In the genomic region with DNA sequence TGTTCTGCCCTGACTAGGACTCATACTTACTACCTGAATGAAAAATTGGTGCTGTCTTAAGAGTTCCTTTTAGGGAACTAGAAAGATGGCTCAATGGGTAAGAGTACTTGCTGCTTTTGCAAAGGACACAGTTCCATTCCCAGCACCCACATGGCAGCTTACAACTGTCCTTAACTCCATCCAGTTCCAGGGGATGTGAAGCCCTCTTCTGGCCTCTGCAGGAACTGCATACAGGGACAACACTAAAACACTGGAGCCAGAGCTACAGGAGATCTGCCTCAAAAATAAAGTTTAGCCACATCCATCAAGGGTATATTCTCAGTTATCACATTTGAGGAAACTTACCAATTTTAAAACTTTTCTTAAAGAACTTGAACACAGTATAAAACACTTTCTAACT, we compare ENCODE assay signal across 9 mouse cellular contexts. TPM values are rescaled to one million over a fixed set of nuclear protein-coding genes. Genes with fewer than 3 reads are reported as not detected.
DNase-seq lines count a peak whose midpoint lies in the region; TF ChIP-seq lines count a peak whose summit lies in the region.
"Had no signal": no experiment of that assay in that cellular context is flagged by ENCODE, and none has a peak within 500 bp of the region (broad histone marks: within the 10 kb centered on the region; RNA-seq: fewer than 3 reads in every experiment).

No protein-coding gene starts in this region.

- no peak for TF ChIP-seq POLR2A in liver, adult 2 months (IDR thresholded peaks at IDR 0.05; ENCODE audit: extremely low read depth, insufficient read depth, low read length)

- H3K9ac ChIP-seq in liver, adult 2 months (ENCODE audit: low read depth, low read length), result no peak overlapping the region

- no peak overlapping the region for H3K4me3 ChIP-seq in liver, adult 2 months (ENCODE audit: insufficient read depth, low read depth, low read length)

- H3K79me2 ChIP-seq in liver, adult 2 months (ENCODE audit: control insufficient read depth, insufficient read depth, low read length), result peaks cover 76% of the 10 kb centered on the region

- peak; percentile 32 to 51 for DNase-seq in adrenal gland, postnatal 36 days
- DNase-seq in adrenal gland, adult 8-10 months, result no peak
- peak; percentile 60 for DNase-seq in testis, postnatal 10 days (ENCODE audit: low spot score)
- DNase-seq in testis, postnatal 14 days (ENCODE audit: low spot score), result no peak
- no peak for DNase-seq in liver, adult 2 months (ENCODE audit: extremely low read depth, low read depth, low spot score)
- DNase-seq in thymus, postnatal 25 days, result peak; percentile 57
- no peak for DNase-seq in right cerebral cortex, adult 2 months (ENCODE audit: low spot score in 2 of 2)
- DNase-seq in right cerebral cortex, postnatal 36 days (ENCODE audit: low spot score in 2 of 2), result no peak

- H3K4me1 ChIP-seq in liver, adult 2 months (ENCODE audit: control insufficient read depth, insufficient read depth, low read length), result peaks cover 49% of the 10 kb centered on the region

- TF ChIP-seq CTCF in liver, adult 2 months (IDR thresholded peaks at IDR 0.05; ENCODE audit: low read depth, low read length), result peak; percentile 57; the same call in 1 of the 2 replicates

- H3K36me3 ChIP-seq in liver, adult 2 months (ENCODE audit: control insufficient read depth, insufficient read depth, low read length), result peaks cover 11% of the 10 kb centered on the region; the same call in 1 of the 2 replicates

- H3K27ac ChIP-seq in liver, adult 2 months (replicated peaks; ENCODE audit: insufficient read depth, low read depth, low read length), result no peak overlapping the region

- H3K27me3 ChIP-seq in liver, adult 2 months (ENCODE audit: control insufficient read depth, insufficient read depth, low read length), result no peaks in the 10 kb centered on the region

RNA-seq across cellular contexts. Expression of a gene that starts 9.0 kb away (rescaled TPM):
- total RNA-seq in adrenal gland, postnatal 36 days (2021), result 100 to 1,000 TPM; 461 to 465 TPM
- total RNA-seq in adrenal gland, adult 8-10 months (2022), result 100 to 1,000 TPM; 408 to 506 (median 446) TPM
- 194 and 214 TPM in 2 replicates for total RNA-seq in liver, adult 2 months (2014; rRNA removed)
- 319 and 336 TPM in 2 replicates for polyA plus RNA-seq in liver, adult 2 months (2012; rRNA removed)

RNA-seq across cellular contexts. Expression of a gene that starts 10.9 kb away (rescaled TPM):
- 10 to 100 TPM; 25.2 to 29.2 TPM for total RNA-seq in adrenal gland, postnatal 36 days (2021)
- total RNA-seq in adrenal gland, adult 8-10 months (2022), result 10 to 100 TPM; 25.8 to 31.2 (median 29.6) TPM
- total RNA-seq in liver, adult 2 months (2014; rRNA removed), result 2.6 and 3.2 TPM in 2 replicates
- polyA plus RNA-seq in liver, adult 2 months (2012; rRNA removed), result 8.5 and 9.2 TPM in 2 replicates

RNA-seq across cellular contexts. Expression of a gene that starts 16.8 kb away (rescaled TPM):
- 10 to 100 TPM; 46.1 to 60.7 TPM for total RNA-seq in adrenal gland, postnatal 36 days (2021)
- 10 to 100 TPM; 46.0 to 53.6 (median 47.1) TPM for total RNA-seq in adrenal gland, adult 8-10 months (2022)
- 25.1 and 28.1 TPM in 2 replicates for total RNA-seq in liver, adult 2 months (2014; rRNA removed)
- 26.2 and 37.7 TPM in 2 replicates for polyA plus RNA-seq in liver, adult 2 months (2012; rRNA removed)

RNA-seq across cellular contexts. Expression of a gene that starts 27.1 kb away (rescaled TPM):
- 10 to 100 TPM; 62.2 to 68.3 TPM for total RNA-seq in adrenal gland, postnatal 36 days (2021)
- total RNA-seq in adrenal gland, adult 8-10 months (2022), result 10 to 100 TPM; 67.1 to 80.4 (median 72.1) TPM
- 46.2 and 48.3 TPM in 2 replicates for total RNA-seq in liver, adult 2 months (2014; rRNA removed)
- 48.7 and 69.7 TPM in 2 replicates for polyA plus RNA-seq in liver, adult 2 months (2012; rRNA removed)

RNA-seq across cellular contexts. Expression of a gene that starts 36.1 kb away (rescaled TPM):
- under 1 TPM; 0.40 TPM for total RNA-seq in adrenal gland, postnatal 36 days (2021)
- total RNA-seq in adrenal gland, adult 8-10 months (2022), result 1 to 10 TPM in 2 of 4 experiments, under 1 TPM in 2; 0.66 to 1.4 (median 1.2) TPM
- total RNA-seq in liver, adult 2 months (2014; rRNA removed), result 0.40 and 0.46 TPM in 2 replicates
- 0.66 and 0.76 TPM in 2 replicates for polyA plus RNA-seq in liver, adult 2 months (2012; rRNA removed)
- total RNA-seq: ES-E14 had no signal

Comparison
In these comparisons a context has a peak if more than half of its experiments do, and no peak if none do; other contexts are left out.
1. DNase-seq: peak in adrenal gland, postnatal 36 days (2 of 2), testis, postnatal 10 days (single experiment) and thymus, postnatal 25 days (single experiment); none in adrenal gland, adult 8-10 months (single experiment), testis, postnatal 14 days (single experiment), liver, adult 2 months (single experiment), right cerebral cortex, adult 2 months (0 of 2) and right cerebral cortex, postnatal 36 days (0 of 2).